Mouse (Mus musculus): ENCODE measurements around the gene Zbtb4. TPM values are rescaled to one million over a fixed set of nuclear protein-coding genes. Genes with fewer than 3 reads are reported as not detected.

Gene Zbtb4
- polyA plus RNA-seq, 1 experiment from 2014 or later = 2.7 TPM

DNA sequence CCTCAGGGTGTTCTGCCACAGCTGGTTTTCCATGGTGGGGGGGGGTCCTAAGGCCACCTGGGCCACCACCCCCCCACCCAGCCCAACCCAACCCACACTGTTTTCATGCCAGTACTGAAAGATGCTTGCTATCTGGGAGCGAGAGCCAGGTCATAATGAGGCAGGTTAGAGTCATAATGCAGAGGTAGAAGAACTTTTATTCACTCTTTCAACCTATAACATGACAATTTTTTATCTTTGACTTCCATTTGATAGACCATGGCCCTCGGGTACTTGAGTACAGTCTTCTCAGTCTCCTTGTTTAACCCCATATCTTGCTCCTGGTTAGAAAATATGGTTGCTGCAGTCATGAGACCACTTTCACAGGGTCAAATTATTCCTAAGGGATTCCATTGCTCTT, 52.7 kb downstream of the Zbtb4 start, which contains the start of gene Spem2:
Gene Spem2 (minus strand): TSS at position 101 of the 400 bp plus-strand sequence.
- H3K27ac ChIP-seq = no peak within 1 kb of the TSS
- H3K9ac ChIP-seq (ENCODE audit: low read depth, low read length) = no peak within 1 kb of the TSS
- no peak within 1 kb of the TSS for H3K4me2 ChIP-seq (ENCODE audit: low read length)
- no peaks in the 10 kb centered on the region for H3K27me3 ChIP-seq (ENCODE audit: insufficient read depth, low read length)
- WGBS = 82% methylated on average over 2 of the region's 2 CpGs
- no peaks in the 10 kb centered on the region for H3K9me3 ChIP-seq (replicated peaks; ENCODE audit: low read length)
- no peak within 1 kb of the TSS for H3K4me3 ChIP-seq (replicated peaks; ENCODE audit: low read depth, low read length)
- H3K4me1 ChIP-seq (replicated peaks; ENCODE audit: insufficient read depth, low read length) = no peaks in the 10 kb centered on the region
- no peak for DNase-seq (ENCODE audit: low spot score)
- no peak for TF ChIP-seq CTCF (IDR thresholded peaks at IDR 0.05; ENCODE audit: low read depth)
- ATAC-seq (replicated peaks; ENCODE audit: low FRiP score, low read depth) = no peak
- H3K36me3 ChIP-seq (ENCODE audit: insufficient read depth, low read length) = no peaks in the 10 kb centered on the region

DNA sequence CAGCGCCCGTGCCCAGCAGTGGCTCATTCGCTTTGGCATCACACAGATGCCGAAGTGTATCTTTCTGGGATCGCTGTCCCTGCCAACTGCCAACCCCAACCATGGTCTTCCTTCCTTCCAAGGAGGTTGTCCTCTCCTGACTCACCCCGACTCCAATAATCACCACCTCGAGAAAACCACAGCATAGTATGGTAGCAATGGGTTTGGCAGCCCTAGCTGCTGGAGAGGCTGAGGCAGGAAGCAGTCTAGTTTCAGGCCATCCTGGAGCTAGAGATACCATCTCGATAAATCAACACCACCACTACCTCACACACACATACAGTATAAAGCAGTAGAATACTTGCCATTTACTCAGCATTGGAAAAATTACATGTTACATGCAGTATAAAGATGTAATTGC, 53.2 kb downstream of the Zbtb4 start:
- 0 out of 2 replicates have a peak, but pooled peaks cover under 1% of the 10 kb centered on the region for H3K36me3 ChIP-seq (ENCODE audit: insufficient read depth, low read length)
- WGBS = 93% methylated on average over 8 of the region's 8 CpGs
- DNase-seq (ENCODE audit: low spot score) = no peak

DNA sequence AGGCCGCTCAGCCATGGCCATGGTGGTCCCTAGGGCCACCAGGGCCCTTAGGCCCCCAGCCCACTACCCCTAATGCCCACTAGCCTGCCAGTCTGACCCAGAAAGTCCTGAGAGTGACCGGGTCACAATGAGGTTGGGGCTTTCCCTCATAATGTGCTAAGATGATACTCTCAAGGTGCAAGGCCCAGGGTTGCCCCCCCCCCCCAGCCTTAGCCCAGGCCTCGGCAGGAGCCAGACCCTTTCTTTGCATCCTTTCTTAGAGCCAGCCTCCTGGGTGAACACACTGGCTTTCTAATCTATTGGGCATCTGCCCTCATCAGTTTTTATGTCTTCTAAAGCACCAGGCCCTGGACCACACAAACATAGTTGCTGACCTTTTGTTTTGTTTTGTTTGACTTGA, 56.4 kb downstream of the Zbtb4 start, which contains the start of gene Spem1:
Gene Spem1 (minus strand): TSS at position 101 of the 400 bp plus-strand sequence.
- Histone ChIP-seq H3K27me3 (ENCODE audit: insufficient read depth, low read length) (no peaks in the 10 kb centered on the region), H3K9me3 (replicated peaks; ENCODE audit: low read length) (no peaks in the 10 kb centered on the region), H3K27ac (no peak within 1 kb of the TSS), H3K36me3 (ENCODE audit: insufficient read depth, low read length) (peaks cover 18% of the 10 kb centered on the region), H3K4me2 (ENCODE audit: low read length) (no peak within 1 kb of the TSS), H3K4me1 (replicated peaks; ENCODE audit: insufficient read depth, low read length) (no peaks in the 10 kb centered on the region), H3K9ac (ENCODE audit: low read depth, low read length) (no peak within 1 kb of the TSS), H3K4me3 (replicated peaks; ENCODE audit: low read depth, low read length) (no peak within 1 kb of the TSS)
- no peak for TF ChIP-seq CTCF (IDR thresholded peaks at IDR 0.05; ENCODE audit: low read depth)
- no peak for ATAC-seq (replicated peaks; ENCODE audit: low FRiP score, low read depth)
- no peak for DNase-seq (ENCODE audit: low spot score)
- 87% methylated on average over 3 of the region's 3 CpGs for WGBS

More for the DNA sequence above, 53.2 kb downstream of the Zbtb4 start:
- Histone ChIP-seq H3K4me1 (replicated peaks; ENCODE audit: insufficient read depth, low read length) (no peaks in the 10 kb centered on the region), H3K27me3 (ENCODE audit: insufficient read depth, low read length) (no peaks in the 10 kb centered on the region), H3K9me3 (replicated peaks; ENCODE audit: low read length) (no peaks in the 10 kb centered on the region), H3K27ac (no peak overlapping the region), H3K4me2 (ENCODE audit: low read length) (no peak overlapping the region), H3K4me3 (replicated peaks; ENCODE audit: low read depth, low read length) (no peak overlapping the region), H3K9ac (ENCODE audit: low read depth, low read length) (no peak overlapping the region)
- TF ChIP-seq CTCF (IDR thresholded peaks at IDR 0.05; ENCODE audit: low read depth) = no peak
- no peak for ATAC-seq (replicated peaks; ENCODE audit: low FRiP score, low read depth)

DNA sequence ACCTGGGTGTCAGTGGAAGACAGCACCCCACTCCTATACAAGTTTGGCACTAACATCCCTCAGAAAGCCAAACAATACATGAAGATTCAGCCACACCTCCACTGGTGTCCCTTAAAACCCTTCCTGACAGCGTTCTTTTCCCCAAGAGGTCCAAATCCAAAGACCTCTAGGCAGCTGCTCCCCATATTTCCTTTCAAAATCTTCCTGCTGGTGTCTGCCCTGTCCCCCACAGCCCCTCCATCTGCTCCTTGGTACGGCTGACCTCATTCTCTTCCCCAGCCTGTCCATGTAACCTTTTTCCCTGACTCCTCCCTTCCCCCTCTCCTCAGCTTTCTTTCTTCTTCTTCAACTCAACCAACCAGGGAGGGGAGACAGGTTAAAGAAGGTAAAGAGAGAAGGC, 57.7 kb downstream of the Zbtb4 start:
- 55% methylated on average over 2 of the region's 2 CpGs for WGBS

DNA sequence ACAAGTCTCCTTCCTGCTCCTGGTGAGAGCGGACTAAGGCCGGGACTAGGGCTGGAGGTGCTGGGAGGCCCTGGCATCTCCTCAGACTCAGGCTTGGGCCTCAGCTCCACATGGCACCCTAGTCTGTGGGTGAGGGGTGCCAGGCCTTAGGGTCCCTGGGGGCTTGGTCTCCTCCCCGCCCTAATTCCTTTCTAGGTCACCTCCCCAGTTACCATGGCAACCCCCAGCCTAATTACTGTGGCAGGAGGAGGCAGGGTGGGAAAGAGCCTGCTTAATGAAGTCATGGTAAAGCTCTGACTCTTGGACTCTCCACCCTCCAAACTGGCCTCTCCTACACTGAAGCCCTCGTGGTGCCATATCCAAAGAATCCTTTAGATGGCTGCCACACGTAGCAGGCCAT, 63.1 kb downstream of the Zbtb4 start:
- WGBS = 63% methylated on average over 5 of the region's 5 CpGs
- ATAC-seq (replicated peaks; ENCODE audit: low FRiP score, low read depth) (no peak), DNase-seq (ENCODE audit: low spot score) (no peak)
- Histone ChIP-seq H3K36me3 (ENCODE audit: insufficient read depth, low read length) (peaks cover 27% of the 10 kb centered on the region), H3K4me3 (replicated peaks; ENCODE audit: low read depth, low read length) (no peak overlapping the region), H3K27ac (no peak overlapping the region), H3K9me3 (replicated peaks; ENCODE audit: low read length) (no peaks in the 10 kb centered on the region), H3K9ac (ENCODE audit: low read depth, low read length) (no peak overlapping the region), H3K27me3 (ENCODE audit: insufficient read depth, low read length) (no peaks in the 10 kb centered on the region), H3K4me1 (replicated peaks; ENCODE audit: insufficient read depth, low read length) (peaks cover 3% of the 10 kb centered on the region; the same call in 1 of the 2 replicates), H3K4me2 (ENCODE audit: low read length) (no peak overlapping the region)
- no peak for TF ChIP-seq CTCF (IDR thresholded peaks at IDR 0.05; ENCODE audit: low read depth)

More for the DNA sequence above, 57.7 kb downstream of the Zbtb4 start:
- H3K4me2 ChIP-seq (ENCODE audit: low read length) = no peak overlapping the region
- DNase-seq (ENCODE audit: low spot score) (no peak), ATAC-seq (replicated peaks; ENCODE audit: low FRiP score, low read depth) (no peak)
- H3K36me3 ChIP-seq (ENCODE audit: insufficient read depth, low read length) = peaks cover 27% of the 10 kb centered on the region
- no peak overlapping the region for H3K4me3 ChIP-seq (replicated peaks; ENCODE audit: low read depth, low read length)
- no peak overlapping the region for H3K27ac ChIP-seq
- no peaks in the 10 kb centered on the region for H3K27me3 ChIP-seq (ENCODE audit: insufficient read depth, low read length)
- H3K9ac ChIP-seq (ENCODE audit: low read depth, low read length) = no peak overlapping the region
- H3K4me1 ChIP-seq (replicated peaks; ENCODE audit: insufficient read depth, low read length) = no peaks in the 10 kb centered on the region
- H3K9me3 ChIP-seq (replicated peaks; ENCODE audit: low read length) = no peaks in the 10 kb centered on the region
- TF ChIP-seq CTCF (IDR thresholded peaks at IDR 0.05; ENCODE audit: low read depth) = no peak

DNA sequence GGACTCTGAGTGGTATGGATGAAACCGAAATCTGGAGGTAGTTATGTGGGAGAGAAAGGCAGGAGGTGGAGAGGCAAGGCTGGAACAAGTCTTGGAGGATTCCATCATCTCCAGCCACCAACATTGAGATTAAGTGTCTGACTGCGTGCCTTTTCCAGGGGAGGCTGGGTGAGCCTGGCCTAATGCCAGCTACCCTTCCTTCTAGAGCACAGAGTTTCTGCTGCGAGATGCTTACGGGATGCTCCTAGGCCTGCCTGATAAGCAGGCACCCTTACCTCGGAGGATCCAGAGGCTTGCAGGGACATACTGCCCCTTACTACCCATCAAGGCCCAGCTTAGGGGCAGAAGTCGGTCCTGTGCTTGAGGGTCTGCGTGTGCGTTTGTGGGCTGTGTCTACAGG, 67.8 kb downstream of the Zbtb4 start:
- no peaks in the 10 kb centered on the region for H3K36me3 ChIP-seq (ENCODE audit: insufficient read depth, low read length)
- H3K27ac ChIP-seq = no peak overlapping the region
- H3K9ac ChIP-seq (ENCODE audit: low read depth, low read length) = peak overlapping the region; percentile 74; the same call in 1 of the 2 replicates
- no peaks in the 10 kb centered on the region for H3K9me3 ChIP-seq (replicated peaks; ENCODE audit: low read length)
- DNase-seq (ENCODE audit: low spot score) (no peak), ATAC-seq (replicated peaks; ENCODE audit: low FRiP score, low read depth) (no peak)
- H3K4me3 ChIP-seq (replicated peaks; ENCODE audit: low read depth, low read length) = peak overlapping the region; percentile 42
- no peak for TF ChIP-seq CTCF (IDR thresholded peaks at IDR 0.05; ENCODE audit: low read depth)
- peak overlapping the region; percentile 92 for H3K4me2 ChIP-seq (ENCODE audit: low read length)
- H3K4me1 ChIP-seq (replicated peaks; ENCODE audit: insufficient read depth, low read length) = peaks cover 22% of the 10 kb centered on the region
- H3K27me3 ChIP-seq (ENCODE audit: insufficient read depth, low read length) = no peaks in the 10 kb centered on the region
- WGBS = 68% methylated on average over 8 of the region's 8 CpGs

Other genes with a start within 250 kb of the Zbtb4 start
- 0.32 and 0.52 TPM in 2 replicates for gene Dnah2, start 216.8 kb upstream of the Zbtb4 start, polyA plus RNA-seq (2015; fragmentation: Nextera tagmentation; extraction: Ambion mirVana)
- 7.7 and 7.8 TPM in 2 replicates for gene Efnb3, start 205.7 kb upstream of the Zbtb4 start, polyA plus RNA-seq (2015; fragmentation: Nextera tagmentation; extraction: Ambion mirVana)
- gene Wrap53, start 185.7 kb upstream of the Zbtb4 start, polyA plus RNA-seq (2015; fragmentation: Nextera tagmentation; extraction: Ambion mirVana) = 17.9 and 19.4 TPM in 2 replicates
- 117 and 121 TPM in 2 replicates for gene Trp53, start 185.6 kb upstream of the Zbtb4 start, polyA plus RNA-seq (2015; fragmentation: Nextera tagmentation; extraction: Ambion mirVana)
- gene Atp1b2, start 160.0 kb upstream of the Zbtb4 start, polyA plus RNA-seq (2015; fragmentation: Nextera tagmentation; extraction: Ambion mirVana) = 13.7 and 16.3 TPM in 2 replicates
- gene Shbg, start 148.0 kb upstream of the Zbtb4 start, polyA plus RNA-seq (2015; fragmentation: Nextera tagmentation; extraction: Ambion mirVana) = 0.13 TPM in 1 of 2 replicates, not detected in the other
- gene Sat2, start 143.9 kb upstream of the Zbtb4 start, polyA plus RNA-seq (2015; fragmentation: Nextera tagmentation; extraction: Ambion mirVana) = 27.6 and 31.3 TPM in 2 replicates
- gene Fxr2, start 132.9 kb upstream of the Zbtb4 start, polyA plus RNA-seq (2015; fragmentation: Nextera tagmentation; extraction: Ambion mirVana) = 17.4 and 18.4 TPM in 2 replicates
- 0.28 and 0.32 TPM in 2 replicates for gene Sox15, start 110.6 kb upstream of the Zbtb4 start, polyA plus RNA-seq (2015; fragmentation: Nextera tagmentation; extraction: Ambion mirVana)
- gene Mpdu1, start 103.3 kb upstream of the Zbtb4 start, polyA plus RNA-seq (2015; fragmentation: Nextera tagmentation; extraction: Ambion mirVana) = 82.6 and 85.7 TPM in 2 replicates
- 10.4 and 12.8 TPM in 2 replicates for gene Cd68, start 99.8 kb upstream of the Zbtb4 start, polyA plus RNA-seq (2015; fragmentation: Nextera tagmentation; extraction: Ambion mirVana)
- 468 and 493 TPM in 2 replicates for gene Eif4a1, start 93.5 kb upstream of the Zbtb4 start, polyA plus RNA-seq (2015; fragmentation: Nextera tagmentation; extraction: Ambion mirVana)
- gene Senp3, start 83.8 kb upstream of the Zbtb4 start, polyA plus RNA-seq (2015; fragmentation: Nextera tagmentation; extraction: Ambion mirVana) = 52.2 and 59.4 TPM in 2 replicates
- gene Tnfsf13, start 80.1 kb upstream of the Zbtb4 start, polyA plus RNA-seq (2015; fragmentation: Nextera tagmentation; extraction: Ambion mirVana) = 0.43 and 0.89 TPM in 2 replicates
- gene Tnfsf12, start 70.1 kb upstream of the Zbtb4 start, polyA plus RNA-seq (2015; fragmentation: Nextera tagmentation; extraction: Ambion mirVana) = 14.1 and 15.8 TPM in 2 replicates
- gene Tnfsfm13, start 69.8 kb upstream of the Zbtb4 start, polyA plus RNA-seq (2015; fragmentation: Nextera tagmentation; extraction: Ambion mirVana) = 8.0 and 8.4 TPM in 2 replicates
- gene Polr2a, start 7.3 kb upstream of the Zbtb4 start, polyA plus RNA-seq (2015; fragmentation: Nextera tagmentation; extraction: Ambion mirVana) = 19.0 and 21.0 TPM in 2 replicates
- gene Slc35g3, start 3.9 kb upstream of the Zbtb4 start, polyA plus RNA-seq (2015; fragmentation: Nextera tagmentation; extraction: Ambion mirVana) = 0.17 TPM in 1 of 2 replicates, not detected in the other
- gene Chrnb1, start 30.0 kb downstream of the Zbtb4 start, polyA plus RNA-seq (2015; fragmentation: Nextera tagmentation; extraction: Ambion mirVana) = 12.0 and 12.1 TPM in 2 replicates
- 0.63 and 0.98 TPM in 2 replicates for gene Fgf11, start 35.9 kb downstream of the Zbtb4 start, polyA plus RNA-seq (2015; fragmentation: Nextera tagmentation; extraction: Ambion mirVana)
- 22.9 and 23.0 TPM in 2 replicates for gene Tmem102, start 39.7 kb downstream of the Zbtb4 start, polyA plus RNA-seq (2015; fragmentation: Nextera tagmentation; extraction: Ambion mirVana)
- gene Gm39566, start 49.4 kb downstream of the Zbtb4 start, polyA plus RNA-seq (2015; fragmentation: Nextera tagmentation; extraction: Ambion mirVana) = not detected in 2 replicates
- gene Spem2, start 52.6 kb downstream of the Zbtb4 start, polyA plus RNA-seq (2015; fragmentation: Nextera tagmentation; extraction: Ambion mirVana) = not detected in 2 replicates
- gene Spem1, start 56.3 kb downstream of the Zbtb4 start, polyA plus RNA-seq (2015; fragmentation: Nextera tagmentation; extraction: Ambion mirVana) = not detected in 2 replicates
- 4.1 and 4.7 TPM in 2 replicates for gene Nlgn2, start 71.9 kb downstream of the Zbtb4 start, polyA plus RNA-seq (2015; fragmentation: Nextera tagmentation; extraction: Ambion mirVana)
- 485 and 528 TPM in 2 replicates for gene Tmem256, start 72.6 kb downstream of the Zbtb4 start, polyA plus RNA-seq (2015; fragmentation: Nextera tagmentation; extraction: Ambion mirVana)
- gene Plscr3, start 80.5 kb downstream of the Zbtb4 start, polyA plus RNA-seq (2015; fragmentation: Nextera tagmentation; extraction: Ambion mirVana) = 96.4 and 102 TPM in 2 replicates
- gene Tnk1, start 92.8 kb downstream of the Zbtb4 start, polyA plus RNA-seq (2015; fragmentation: Nextera tagmentation; extraction: Ambion mirVana) = 6.3 and 7.0 TPM in 2 replicates
- not detected in 2 replicates for gene Tmem95, start 112.1 kb downstream of the Zbtb4 start, polyA plus RNA-seq (2015; fragmentation: Nextera tagmentation; extraction: Ambion mirVana)
- gene Kctd11, start 115.5 kb downstream of the Zbtb4 start, polyA plus RNA-seq (2015; fragmentation: Nextera tagmentation; extraction: Ambion mirVana) = 7.7 and 7.8 TPM in 2 replicates
- 0.33 and 0.48 TPM in 2 replicates for gene Acap1, start 129.6 kb downstream of the Zbtb4 start, polyA plus RNA-seq (2015; fragmentation: Nextera tagmentation; extraction: Ambion mirVana)
- gene 2810408A11Rik, start 135.1 kb downstream of the Zbtb4 start, polyA plus RNA-seq (2015; fragmentation: Nextera tagmentation; extraction: Ambion mirVana) = 12.5 and 13.0 TPM in 2 replicates
- 9.7 and 12.7 TPM in 2 replicates for gene Neurl4, start 135.2 kb downstream of the Zbtb4 start, polyA plus RNA-seq (2015; fragmentation: Nextera tagmentation; extraction: Ambion mirVana)
- gene Gps2, start 148.0 kb downstream of the Zbtb4 start, polyA plus RNA-seq (2015; fragmentation: Nextera tagmentation; extraction: Ambion mirVana) = 63.0 and 65.0 TPM in 2 replicates
- 1,371 and 1,476 TPM in 2 replicates for gene Eif5a, start 156.0 kb downstream of the Zbtb4 start, polyA plus RNA-seq (2015; fragmentation: Nextera tagmentation; extraction: Ambion mirVana)
- gene Ybx2, start 169.9 kb downstream of the Zbtb4 start, polyA plus RNA-seq (2015; fragmentation: Nextera tagmentation; extraction: Ambion mirVana) = 6.8 and 7.5 TPM in 2 replicates
- gene Slc2a4, start 182.3 kb downstream of the Zbtb4 start, polyA plus RNA-seq (2015; fragmentation: Nextera tagmentation; extraction: Ambion mirVana) = 21.4 and 23.1 TPM in 2 replicates
- gene Cldn7, start 198.9 kb downstream of the Zbtb4 start, polyA plus RNA-seq (2015; fragmentation: Nextera tagmentation; extraction: Ambion mirVana) = 238 and 246 TPM in 2 replicates
- 28.3 and 29.1 TPM in 2 replicates for gene Ctdnep1, start 215.2 kb downstream of the Zbtb4 start, polyA plus RNA-seq (2015; fragmentation: Nextera tagmentation; extraction: Ambion mirVana)
- gene Elp5, start 216.6 kb downstream of the Zbtb4 start, polyA plus RNA-seq (2015; fragmentation: Nextera tagmentation; extraction: Ambion mirVana) = 97.3 and 97.9 TPM in 2 replicates
- 626 TPM in 2 replicates for gene Gabarap, start 225.2 kb downstream of the Zbtb4 start, polyA plus RNA-seq (2015; fragmentation: Nextera tagmentation; extraction: Ambion mirVana)
- 61.9 and 62.6 TPM in 2 replicates for gene Phf23, start 229.9 kb downstream of the Zbtb4 start, polyA plus RNA-seq (2015; fragmentation: Nextera tagmentation; extraction: Ambion mirVana)
- gene Dvl2, start 234.7 kb downstream of the Zbtb4 start, polyA plus RNA-seq (2015; fragmentation: Nextera tagmentation; extraction: Ambion mirVana) = 25.8 and 27.1 TPM in 2 replicates
- gene Acadvl, start 249.5 kb downstream of the Zbtb4 start, polyA plus RNA-seq (2015; fragmentation: Nextera tagmentation; extraction: Ambion mirVana) = 178 and 197 TPM in 2 replicates